Mouse (Mus musculus) CD4-positive, CD25-positive, alpha-beta regulatory T cell, adult 9 weeks (primary cell): ENCODE data around the gene Tsga10ip. TPM values are rescaled to one million over a fixed set of nuclear protein-coding genes. Genes with fewer than 3 reads are reported as not detected.

ENCODE experiments used
- polyA plus RNA-seq: library from polyadenylated mRNA; unstranded; fragments of 100-300 nt; shearing (Covaris generic); gene quantifications from one replicate; pipeline ENCODE4 v1.2.1, GENCODE M21; 2017

Tsga10ip gene
- polyA plus RNA-seq, result 1.0 TPM

DNA sequence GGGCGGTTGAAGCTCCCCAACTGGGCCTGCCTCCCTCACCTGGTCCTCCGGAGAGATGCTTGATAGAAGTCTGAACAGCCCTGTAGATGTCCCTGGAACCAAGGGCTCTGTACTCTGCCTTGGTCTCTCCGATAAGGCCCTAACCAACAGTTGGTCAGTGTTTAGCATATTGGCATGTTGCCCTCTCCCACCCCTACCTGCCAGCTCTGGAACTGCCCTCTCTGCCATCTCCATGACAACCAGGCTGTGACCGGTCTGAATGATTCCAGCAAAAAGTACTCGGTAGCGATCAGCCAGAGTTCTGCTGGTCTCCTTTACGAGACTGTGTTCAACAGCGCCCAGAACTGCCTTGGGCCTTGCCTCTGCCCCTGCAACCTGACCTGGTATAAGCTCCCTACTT, at the start of gene Tsga10ip:
TSS of gene Tsga10ip (minus strand) at position 234 of the 400 bp plus-strand sequence.

DNA sequence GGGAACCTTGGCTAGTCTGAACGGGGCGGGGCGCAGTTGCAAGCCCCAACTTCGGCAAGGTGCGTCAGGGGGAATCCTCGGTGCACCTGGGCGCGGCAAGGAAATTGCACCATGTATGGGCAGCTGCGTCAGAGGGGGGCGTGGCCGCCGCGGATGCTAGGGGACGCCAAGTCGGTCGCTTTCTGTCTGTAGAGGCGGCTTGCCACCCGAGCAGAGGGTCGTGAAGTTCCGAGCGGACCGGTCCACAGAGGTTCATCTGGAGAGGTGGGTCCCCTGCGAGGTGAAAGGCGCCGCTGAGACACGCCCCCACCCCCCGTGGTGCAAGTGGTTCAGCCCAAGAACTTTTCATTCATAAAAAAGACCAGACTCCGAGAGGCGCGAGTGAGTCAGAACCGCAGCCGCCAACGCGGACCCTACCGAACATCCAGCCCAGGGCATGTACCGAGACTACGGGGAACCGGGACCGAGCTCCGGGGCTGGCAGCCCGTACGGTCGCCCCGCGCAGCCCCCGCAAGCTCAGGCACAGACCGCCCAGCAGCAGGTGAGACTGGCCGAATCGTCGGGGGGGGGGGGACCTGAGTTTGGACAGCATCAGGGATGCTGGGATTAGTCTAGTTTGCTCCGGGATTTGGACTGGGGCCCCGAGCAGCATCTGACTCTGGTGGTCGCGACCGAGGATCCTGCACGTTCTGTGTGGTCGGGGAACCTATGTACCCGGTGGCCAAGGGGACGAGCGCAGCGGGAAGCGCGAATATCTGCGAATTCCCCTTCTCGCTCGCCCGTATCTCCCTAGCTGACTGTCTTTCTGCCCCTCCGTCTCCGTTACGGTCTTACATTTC, 45.4 kb upstream of the Tsga10ip start, which contains the start of gene Fosl1:
TSS of gene Fosl1 (plus strand) at position 33 of the 839 bp plus-strand sequence.

DNA sequence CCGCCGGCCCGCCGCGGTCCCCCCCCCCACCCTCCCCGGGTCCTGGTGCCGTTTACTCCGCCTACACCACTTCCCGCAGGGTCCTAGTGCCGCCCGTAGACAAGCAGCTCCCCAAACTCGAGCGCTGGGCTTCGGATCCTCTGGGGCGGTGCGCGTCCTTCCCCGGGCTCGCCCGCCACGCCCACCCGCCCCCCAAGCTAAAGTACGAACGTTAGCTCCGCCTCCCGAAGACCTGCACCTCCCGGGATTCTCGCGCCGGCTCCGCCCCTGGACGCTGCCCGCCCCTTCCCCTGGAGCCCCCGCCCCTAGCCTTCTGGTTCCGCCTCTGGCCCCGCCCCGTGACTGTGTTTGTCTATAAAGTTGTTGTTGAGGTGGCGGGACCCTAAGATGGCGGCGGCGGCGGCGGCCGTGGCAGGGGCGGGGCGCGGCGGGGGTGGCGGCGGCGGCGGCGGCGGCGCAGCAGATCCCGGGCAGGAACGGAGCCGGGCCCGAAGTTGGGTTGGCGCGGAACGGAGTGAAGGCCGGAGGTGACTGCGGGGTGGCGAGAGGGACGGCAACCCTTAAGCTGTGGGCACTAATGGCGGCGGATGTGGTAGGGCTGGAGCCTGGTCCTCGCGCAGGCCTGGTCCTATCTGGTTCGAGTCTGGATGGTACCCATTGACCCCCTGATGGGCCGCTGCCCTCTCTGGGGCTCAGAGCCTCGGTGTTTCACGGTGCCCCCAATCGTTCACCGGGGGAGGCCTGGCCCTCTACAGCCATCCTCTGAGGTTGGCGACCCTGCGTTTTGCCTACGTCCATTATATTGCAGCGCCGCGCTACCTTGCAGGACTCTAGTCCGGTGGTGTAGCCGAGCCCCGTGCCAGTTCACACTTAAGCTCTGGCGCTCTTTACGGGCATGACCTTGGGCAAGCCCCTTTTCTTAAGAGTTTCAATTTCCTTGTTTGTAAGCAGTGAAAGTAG, 22.7 kb upstream of the Tsga10ip start, which contains the start of the genes Drap1 and AI837181:
TSS of gene Drap1 (minus strand) at position 198 of the 960 bp plus-strand sequence.
TSS of gene AI837181 (plus strand) at position 363 of the 960 bp plus-strand sequence.

DNA sequence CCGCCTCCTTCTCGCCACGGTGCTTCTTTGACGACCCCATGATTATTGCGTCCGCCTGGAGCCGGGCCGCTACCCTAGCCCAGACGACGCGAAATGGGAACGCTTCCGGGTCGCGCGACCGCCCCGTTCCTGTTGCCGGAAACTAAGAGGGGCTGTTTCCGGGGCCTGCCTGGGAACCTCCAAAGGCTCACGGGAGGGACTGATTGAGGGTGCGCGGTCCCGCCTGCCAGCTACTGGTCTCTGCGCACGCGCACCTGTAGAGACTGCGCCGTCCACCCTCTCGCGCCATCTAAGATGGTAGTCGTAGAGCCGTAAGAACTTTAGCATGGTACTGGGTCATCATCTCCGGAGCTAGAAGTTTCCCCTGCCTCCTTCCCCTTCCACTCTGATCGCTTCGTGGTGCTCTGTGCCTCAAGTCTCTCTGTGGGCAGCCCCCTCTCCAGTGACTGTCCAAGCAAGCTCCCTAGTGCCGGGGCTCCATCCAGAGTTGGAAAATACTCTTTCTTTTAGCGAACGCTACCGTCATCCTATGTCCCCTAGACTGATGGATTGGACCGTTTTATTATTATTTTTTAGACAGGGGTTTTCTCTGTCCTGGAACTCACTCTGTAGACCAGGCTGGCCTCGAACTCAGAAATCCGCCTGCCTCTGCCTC, 13.6 kb downstream of the Tsga10ip start, which contains the start of gene Sart1:
TSS of gene Sart1 (minus strand) at position 116 of the 655 bp plus-strand sequence.

DNA sequence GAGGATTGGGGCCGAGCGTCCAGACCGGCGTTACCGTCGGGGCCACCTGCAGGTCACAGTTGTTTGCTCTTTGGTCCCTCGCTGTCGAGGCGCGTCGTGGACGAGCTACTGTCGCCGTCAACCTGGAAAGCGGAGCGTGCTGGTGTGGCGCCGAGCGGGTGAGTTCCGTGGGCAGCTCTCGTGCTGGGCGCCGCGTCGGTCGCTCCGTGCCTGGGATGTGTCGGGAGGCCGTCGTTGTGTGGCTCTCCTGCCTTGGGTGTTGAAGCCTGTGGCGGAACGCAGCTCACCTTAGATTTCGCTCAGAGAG, 35.3 kb downstream of the Tsga10ip start, which contains the start of gene Banf1:
TSS of gene Banf1 (minus strand) at position 116 of the 307 bp plus-strand sequence.

DNA sequence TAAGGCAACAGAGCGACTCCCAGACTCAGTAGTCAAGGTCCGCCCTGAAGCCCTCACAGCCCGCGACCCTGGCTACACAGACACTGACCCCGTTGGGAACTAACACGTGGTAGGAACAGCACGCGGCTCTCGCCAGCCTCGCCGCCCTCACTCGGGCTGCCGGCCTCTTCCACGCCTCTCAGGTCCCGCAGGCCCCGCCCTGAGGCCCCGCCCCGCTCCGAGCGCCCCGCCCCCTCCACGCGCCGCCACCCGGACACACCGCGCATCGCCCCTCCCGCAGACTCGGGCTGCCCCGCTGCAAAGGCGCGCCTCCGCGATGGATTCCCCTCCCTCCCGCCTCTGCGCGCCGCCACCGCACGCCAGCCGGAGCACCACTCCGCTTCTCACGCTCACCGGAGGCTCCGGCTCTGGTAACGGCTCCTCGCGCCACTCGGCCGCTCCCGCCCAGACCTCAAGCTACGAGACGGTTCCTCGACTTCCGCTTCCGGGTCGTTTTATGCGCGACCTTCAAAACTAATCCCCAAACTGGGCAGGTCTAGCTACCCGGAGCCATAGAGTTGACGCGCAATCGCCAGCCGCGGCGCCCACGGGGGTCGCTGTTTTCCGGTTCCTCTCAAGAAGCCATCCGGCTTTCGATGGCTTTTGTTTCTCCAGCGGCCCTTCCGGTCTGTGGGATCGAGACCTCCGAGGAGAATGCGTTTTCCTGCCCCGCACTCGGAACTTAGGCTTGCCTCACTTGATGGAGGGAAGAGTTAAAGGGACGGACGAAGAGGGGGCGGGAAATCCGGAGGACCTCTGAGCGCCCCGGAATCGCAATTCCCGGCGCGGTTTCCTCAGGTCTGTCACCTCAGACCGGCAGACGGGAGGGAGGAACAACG, 35.9 kb downstream of the Tsga10ip start, which contains the start of gene Eif1ad:
TSS of gene Eif1ad (plus strand) at position 567 of the 878 bp plus-strand sequence.

DNA sequence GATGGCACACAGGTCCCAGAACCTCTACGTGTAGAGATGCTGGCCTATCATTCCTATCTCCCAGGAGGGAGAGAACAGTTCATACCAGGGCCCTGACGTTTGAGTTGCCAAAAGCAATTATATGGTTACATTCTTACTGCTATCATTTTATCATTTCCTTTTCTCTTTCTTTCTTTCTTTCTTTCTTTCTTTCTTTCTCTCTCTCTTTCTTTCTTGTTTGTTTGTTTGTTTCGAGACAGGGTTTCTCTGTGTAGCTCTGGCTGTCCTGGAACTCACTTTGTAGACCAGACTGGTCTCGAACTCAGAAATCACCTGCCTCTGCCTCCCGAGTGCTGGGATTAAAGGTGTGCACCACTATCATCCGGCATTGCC, 52.8 kb downstream of the Tsga10ip start, which contains the start of gene Cst6:
TSS of gene Cst6 (minus strand) at position 73 of the 372 bp plus-strand sequence.

Other genes with a start within 250 kb of the Tsga10ip start
- 15.1 TPM for gene Pacs1, start 129.4 kb downstream of the Tsga10ip start, polyA plus RNA-seq
- gene Sf3b2, start 107.1 kb downstream of the Tsga10ip start, polyA plus RNA-seq, result 449 TPM
- not detected for gene Gal3st3, start 104.2 kb downstream of the Tsga10ip start, polyA plus RNA-seq
- not detected for gene Catsper1, start 66.8 kb downstream of the Tsga10ip start, polyA plus RNA-seq
- 1.4 TPM for gene Cst6, start 53.0 kb downstream of the Tsga10ip start, polyA plus RNA-seq
- 66.3 TPM for gene Eif1ad, start 35.8 kb downstream of the Tsga10ip start, polyA plus RNA-seq
- 350 TPM for gene Banf1, start 35.4 kb downstream of the Tsga10ip start, polyA plus RNA-seq
- 26.6 TPM for gene Sart1, start 13.8 kb downstream of the Tsga10ip start, polyA plus RNA-seq
- 73.1 TPM for gene Drap1, start 22.5 kb upstream of the Tsga10ip start, polyA plus RNA-seq
- gene AI837181, start 22.6 kb upstream of the Tsga10ip start, polyA plus RNA-seq, result 14.3 TPM
- not detected for gene Fosl1, start 45.0 kb upstream of the Tsga10ip start, polyA plus RNA-seq
- 3.6 TPM for gene Ccdc85b, start 55.4 kb upstream of the Tsga10ip start, polyA plus RNA-seq
- 178 TPM for gene Fibp, start 58.1 kb upstream of the Tsga10ip start, polyA plus RNA-seq
- 115 TPM for gene Ctsw, start 66.0 kb upstream of the Tsga10ip start, polyA plus RNA-seq
- 2.3 TPM for gene Efemp2, start 71.4 kb upstream of the Tsga10ip start, polyA plus RNA-seq
- 70.5 TPM for gene Mus81, start 85.9 kb upstream of the Tsga10ip start, polyA plus RNA-seq
- 4,187 TPM for gene Cfl1, start 87.9 kb upstream of the Tsga10ip start, polyA plus RNA-seq
- 0.27 TPM for gene 1700020D05Rik, start 101.3 kb upstream of the Tsga10ip start, polyA plus RNA-seq
- 18.4 TPM for gene Snx32, start 108.0 kb upstream of the Tsga10ip start, polyA plus RNA-seq
- not detected for gene Ovol1, start 158.1 kb upstream of the Tsga10ip start, polyA plus RNA-seq
- gene Ap5b1, start 165.5 kb upstream of the Tsga10ip start, polyA plus RNA-seq, result 19.4 TPM
- 89.1 TPM for gene Rnaseh2c, start 199.3 kb upstream of the Tsga10ip start, polyA plus RNA-seq
- 59.7 TPM for gene Kat5, start 207.7 kb upstream of the Tsga10ip start, polyA plus RNA-seq
- gene Rela, start 235.0 kb upstream of the Tsga10ip start, polyA plus RNA-seq, result 165 TPM